Mouse (Mus musculus): ENCODE results near the gene Gm49342.
A peak's percentile ranks its signal among the peaks of the same experiment; 100 is the strongest.

- TF ChIP-seq CTCF (conservative IDR thresholded peaks at IDR 0.05; ENCODE audit: insufficient read depth, insufficient read length, low read depth, low read length) (no peak), POLR2A (IDR thresholded peaks at IDR 0.05; ENCODE audit: low read depth, low read length) (peak; percentile 23)
These were observed 19.8 kb upstream of the Gm49342 start, which contains the start of the genes Osgep and Apex1 for GRCm38 (mm10) chr14:50924281-50925064.

Measured in kidney, adult 2 months (tissue).